Mouse (Mus musculus): Measurements from ENCODE around the gene Bst1. TPM values are rescaled to one million over a fixed set of nuclear protein-coding genes. Genes with fewer than 3 reads are reported as not detected.
A peak's percentile ranks its signal among the peaks of the same experiment; 100 is the strongest.

Gene Bst1
- total RNA-seq, 2 experiments from 2014 or later, result 0.38 to 1.7 TPM

DNA sequence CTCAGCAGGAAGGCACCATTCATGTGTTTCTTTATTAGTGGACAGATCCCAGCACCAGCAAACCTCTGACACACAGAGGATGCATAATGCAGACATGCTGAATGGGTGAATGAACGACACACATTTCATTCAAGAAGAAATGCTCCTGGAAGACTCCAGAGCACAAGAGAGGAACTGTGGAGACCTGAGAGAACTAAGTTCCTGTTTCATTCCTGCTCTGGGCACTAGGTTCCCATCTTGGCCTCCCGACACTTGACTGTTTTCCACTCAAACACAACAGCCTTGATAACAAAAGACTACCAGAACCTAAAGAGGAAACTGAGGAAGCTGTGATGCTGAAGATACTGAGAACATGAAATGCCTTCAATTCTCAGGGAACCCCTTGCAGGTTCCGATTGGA, 29.6 kb downstream of the Bst1 start:
- no peak for ATAC-seq (replicated peaks; ENCODE audit: low FRiP score, low TSS enrichment, poor library complexity, severe bottlenecking)

DNA sequence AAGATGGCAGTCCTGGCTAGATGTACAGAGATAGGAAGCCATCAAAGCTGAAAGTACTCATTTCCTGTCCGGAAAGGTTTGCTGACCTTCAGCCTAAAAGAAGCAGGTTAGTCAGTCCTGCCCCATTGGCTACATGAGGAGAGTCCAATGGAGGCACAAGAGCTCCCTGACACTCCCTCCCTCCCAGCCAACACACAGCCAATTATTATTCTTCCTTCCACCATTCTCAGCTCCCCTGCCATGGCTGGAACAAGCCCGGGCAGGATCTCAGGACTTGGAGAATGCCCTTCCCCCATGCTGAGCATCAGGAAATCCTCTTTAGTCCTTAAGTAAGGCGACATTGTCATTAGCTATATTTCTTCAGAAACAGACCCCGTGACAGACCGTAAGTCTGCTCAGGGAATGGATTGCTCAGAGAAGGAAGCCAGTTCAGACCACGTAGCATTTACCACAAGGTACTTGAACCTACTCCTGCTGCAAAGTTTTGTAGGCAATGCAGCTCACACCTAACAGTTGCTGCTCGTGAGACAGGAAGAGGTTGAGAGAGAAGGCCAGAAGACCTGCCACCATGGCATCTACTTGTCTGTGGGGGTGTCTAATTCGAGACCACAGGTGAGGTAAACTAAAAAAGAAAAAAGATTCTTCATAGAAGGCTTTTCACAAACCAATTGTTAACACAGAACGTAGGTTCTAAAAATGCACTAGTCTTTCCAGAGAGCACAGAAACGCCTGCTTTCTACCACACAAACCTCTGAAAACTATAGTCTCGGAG, 34.6 kb downstream of the Bst1 start:
- ATAC-seq (replicated peaks; ENCODE audit: low FRiP score, low TSS enrichment, poor library complexity, severe bottlenecking), result no peak

- no peak for ATAC-seq (replicated peaks; ENCODE audit: low FRiP score, low TSS enrichment, poor library complexity, severe bottlenecking)
These were observed 35.3 kb downstream of the Bst1 start for GRCm38 (mm10) chr5:43853868-43854488.

GRCm38 (mm10) chr5:43855769-43856168, 37.1 kb downstream of the Bst1 start:
- no peak for ATAC-seq (replicated peaks; ENCODE audit: low FRiP score, low TSS enrichment, poor library complexity, severe bottlenecking)

DNA sequence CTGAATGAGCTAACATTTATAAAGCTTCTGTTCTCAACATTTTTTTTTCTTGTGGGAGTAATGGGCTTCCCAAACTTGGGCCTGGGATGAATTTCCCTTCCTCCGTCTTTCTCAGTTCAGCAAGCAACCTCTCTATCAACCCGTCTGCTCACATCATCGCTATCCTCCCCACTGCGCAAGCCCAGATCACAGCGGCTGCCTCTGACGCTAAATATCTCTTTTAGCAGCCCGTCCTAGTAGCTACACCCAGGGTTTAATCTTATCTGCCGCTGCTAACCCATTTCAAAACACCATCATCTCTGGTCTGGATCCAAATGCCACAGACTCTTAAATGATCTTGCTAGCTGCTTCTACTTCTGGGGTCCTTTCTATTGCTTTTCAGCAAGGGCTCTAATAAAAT, 41.0 kb downstream of the Bst1 start:
- ATAC-seq (replicated peaks; ENCODE audit: low FRiP score, low TSS enrichment, poor library complexity, severe bottlenecking), result no peak

GRCm38 (mm10) chr5:43860096-43860495, 41.4 kb downstream of the Bst1 start:
- no peak for ATAC-seq (replicated peaks; ENCODE audit: low FRiP score, low TSS enrichment, poor library complexity, severe bottlenecking)

GRCm38 (mm10) chr5:43860670-43861431, 42.2 kb downstream of the Bst1 start:
- ATAC-seq (replicated peaks; ENCODE audit: low FRiP score, low TSS enrichment, poor library complexity, severe bottlenecking), result no peak

DNA sequence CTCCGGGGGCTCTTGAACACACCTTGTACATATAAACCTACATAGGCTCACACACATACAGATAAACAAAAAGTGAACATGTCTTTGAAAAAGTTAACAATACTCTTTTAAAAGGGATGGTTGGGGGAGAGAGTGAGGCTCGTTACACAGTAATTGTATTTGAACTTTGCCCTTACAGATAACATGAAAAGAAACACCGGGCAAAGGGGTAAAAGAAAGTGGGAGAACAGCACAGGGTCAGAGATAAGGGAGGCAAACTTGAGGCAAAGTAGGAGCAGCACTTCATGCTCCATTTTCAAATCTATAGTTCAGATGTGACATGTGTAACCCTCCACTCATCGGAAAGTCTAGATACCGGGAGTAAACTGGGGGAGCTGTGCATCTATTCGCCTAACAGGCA, 45.0 kb downstream of the Bst1 start:
- ATAC-seq (replicated peaks; ENCODE audit: low FRiP score, low TSS enrichment, poor library complexity, severe bottlenecking), result no peak

DNA sequence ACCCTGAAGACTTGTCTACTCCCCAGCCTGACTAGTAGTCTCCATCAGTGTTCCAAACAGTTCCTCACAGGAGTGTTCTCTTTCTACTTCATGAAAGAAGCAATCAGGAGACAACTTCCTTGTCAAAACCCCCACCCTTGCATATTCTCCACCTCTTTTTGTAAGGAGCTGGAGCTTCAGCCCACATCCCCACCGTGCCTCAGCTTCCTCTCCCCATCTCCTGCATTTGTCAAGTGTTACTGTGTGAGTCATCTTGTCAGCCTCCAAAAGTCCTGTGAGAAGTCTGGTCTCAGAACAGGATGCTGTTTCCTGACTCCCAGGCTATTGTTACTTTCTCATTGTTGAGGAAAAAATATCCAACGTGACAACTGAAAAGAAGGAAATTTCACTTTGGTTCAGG, 46.6 kb downstream of the Bst1 start:
- ATAC-seq (replicated peaks; ENCODE audit: low FRiP score, low TSS enrichment, poor library complexity, severe bottlenecking), result no peak

DNA sequence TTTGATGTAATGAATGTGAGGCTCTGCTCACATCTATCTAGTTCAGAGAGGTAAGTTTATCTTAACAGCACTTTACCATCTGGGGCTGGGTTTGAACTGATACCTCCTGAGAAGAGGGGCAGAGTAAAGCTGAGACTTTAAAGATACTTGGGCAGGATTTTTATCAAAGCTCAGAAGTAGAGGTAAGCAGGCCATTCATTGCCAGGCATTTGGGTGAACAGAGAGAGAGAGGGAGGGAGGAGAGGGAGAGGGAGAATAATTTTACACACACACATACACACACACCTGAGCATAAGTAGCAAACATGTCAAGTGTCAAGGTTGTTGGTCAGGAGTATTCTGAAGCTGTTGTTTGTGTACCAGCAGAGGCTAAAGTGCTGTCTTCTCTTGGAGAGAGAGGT, 49.6 kb downstream of the Bst1 start, which contains the start of gene Cd38:
Cd38 (plus strand) TSS at position 301 of the 400 bp plus-strand sequence.
- ATAC-seq (replicated peaks; ENCODE audit: low FRiP score, low TSS enrichment, poor library complexity, severe bottlenecking), result no peak

GRCm38 (mm10) chr5:43868711-43869600, 50.3 kb downstream of the Bst1 start:
- ATAC-seq (replicated peaks; ENCODE audit: low FRiP score, low TSS enrichment, poor library complexity, severe bottlenecking), result peak; percentile 69

GRCm38 (mm10) chr5:43871845-43872244, 53.2 kb downstream of the Bst1 start:
- ATAC-seq (replicated peaks; ENCODE audit: low FRiP score, low TSS enrichment, poor library complexity, severe bottlenecking), result no peak

GRCm38 (mm10) chr5:43872652-43873051, 54.0 kb downstream of the Bst1 start:
- no peak for ATAC-seq (replicated peaks; ENCODE audit: low FRiP score, low TSS enrichment, poor library complexity, severe bottlenecking)

DNA sequence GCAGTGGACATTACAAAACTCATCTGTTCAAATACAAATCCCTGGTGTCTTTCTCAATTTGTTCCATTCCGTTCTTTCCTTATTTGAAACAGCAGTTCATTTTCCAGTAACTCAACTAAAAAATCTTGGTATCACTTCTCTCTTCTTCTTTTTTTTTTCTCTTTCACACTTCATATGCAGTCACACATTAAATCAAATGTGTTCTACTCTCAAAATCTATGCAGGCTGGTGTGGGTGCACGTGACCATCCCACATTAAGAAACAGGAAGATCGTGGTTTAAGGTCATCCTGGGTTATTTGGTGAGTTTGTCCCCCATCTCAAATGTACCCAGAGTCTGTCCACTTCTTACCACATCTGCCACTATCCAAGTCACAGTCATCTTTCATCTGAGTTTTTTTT, 63.3 kb downstream of the Bst1 start:
- ATAC-seq (replicated peaks; ENCODE audit: low FRiP score, low TSS enrichment, poor library complexity, severe bottlenecking), result no peak

GRCm38 (mm10) chr5:43885060-43885820, 66.6 kb downstream of the Bst1 start:
- ATAC-seq (replicated peaks; ENCODE audit: low FRiP score, low TSS enrichment, poor library complexity, severe bottlenecking), result no peak

DNA sequence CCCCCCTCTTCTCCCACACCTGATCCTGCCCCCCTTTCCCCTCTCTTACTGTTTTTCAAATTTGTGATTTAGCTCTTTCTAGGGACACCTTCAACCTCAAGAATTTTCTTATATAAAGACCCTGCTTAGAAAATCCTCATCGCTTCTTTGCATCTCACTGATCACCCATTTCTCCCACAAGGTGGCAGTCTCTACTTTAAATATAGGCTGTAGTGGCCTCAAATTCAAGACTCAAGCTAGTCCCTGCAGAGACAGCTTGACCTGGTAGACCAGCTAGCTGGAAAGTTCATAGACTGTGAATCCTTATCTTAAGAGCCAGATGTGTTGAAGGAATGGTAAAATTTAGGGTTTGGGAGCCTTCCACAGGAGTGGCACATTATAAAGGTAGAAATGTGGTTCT, 73.7 kb downstream of the Bst1 start:
- no peak; the same call in 1 of the 2 replicates for ATAC-seq (replicated peaks; ENCODE audit: low FRiP score, low TSS enrichment, poor library complexity, severe bottlenecking)
